8 mouse cellular contexts compared by ENCODE assay signal in genomic region chr13:71458061-71458935, GRCm38 (mm10).
A peak's percentile ranks its signal among the peaks of the same experiment; 100 is the strongest.
DNase-seq lines count a peak whose midpoint lies in the region; ATAC-seq and TF ChIP-seq lines count a peak whose summit lies in the region.

No protein-coding gene starts in this region.

- WGBS in hindbrain, postnatal 0 days, result 2% methylated on average over 25 of the region's 25 CpGs
- WGBS in small intestine, adult 2 months, result 5% methylated on average over 25 of the region's 25 CpGs

- H3K4me3 ChIP-seq in gastrocnemius, adult 2 months, result peak overlapping the region; percentile 48
- peak overlapping the region; percentile 21 for H3K4me3 ChIP-seq in hindbrain, postnatal 0 days (ENCODE audit: low read length)
- no peak overlapping the region for H3K4me3 ChIP-seq in small intestine, adult 2 months (ENCODE audit: low read depth, low read length)

- intact Hi-C loops in gastrocnemius, adult 2 months (cut with DNase I), result loop anchor here (10.0 kb wide), 1 partner anchor 497 kb away; no protein-coding TSS in a partner anchor

- TF ChIP-seq POLR2A in small intestine, adult 2 months (IDR thresholded peaks at IDR 0.05; ENCODE audit: low read depth, low read length), result no peak

- H3K4me1 ChIP-seq in hindbrain, postnatal 0 days (ENCODE audit: insufficient read depth, low read length), result no peaks in the 10 kb centered on the region
- no peaks in the 10 kb centered on the region for H3K4me1 ChIP-seq in small intestine, adult 2 months (ENCODE audit: control insufficient read depth, insufficient read depth, insufficient read length, low read length)

- H3K36me3 ChIP-seq in hindbrain, postnatal 0 days (ENCODE audit: insufficient read depth, low read length), result no peaks in the 10 kb centered on the region
- H3K36me3 ChIP-seq in small intestine, adult 2 months (ENCODE audit: control insufficient read depth, insufficient read depth, low read length), result no peaks in the 10 kb centered on the region

- no peak; the same call in 1 of the 2 replicates for TF ChIP-seq CTCF in gastrocnemius, adult 2 months (IDR thresholded peaks at IDR 0.05)
- peak; percentile 99 for TF ChIP-seq CTCF in hindbrain, postnatal 0 days (IDR thresholded peaks at IDR 0.05; ENCODE audit: low read depth)
- peak; percentile 47; the same call in 1 of the 2 replicates for TF ChIP-seq CTCF in small intestine, adult 2 months (IDR thresholded peaks at IDR 0.05; ENCODE audit: extremely low read depth, insufficient read length, insufficient replicate concordance, low read depth, low read length)

- peak overlapping the region; percentile 55 for H3K4me2 ChIP-seq in hindbrain, postnatal 0 days (ENCODE audit: low read depth, low read length)

- DNase-seq in adrenal gland, adult 2 months, result peak; percentile 70
- DNase-seq in gastrocnemius, adult 2 months, result peak; percentile 58
- peak; percentile 88 for DNase-seq in hindbrain, postnatal 0 days (ENCODE audit: low spot score)
- DNase-seq in left cerebral cortex, adult 18-20 months (ENCODE audit: low spot score in 2 of 2), result peak; percentile 60 to 74

- H3K27ac ChIP-seq in gastrocnemius, adult 2 months, result no peak overlapping the region
- H3K27ac ChIP-seq in hindbrain, postnatal 0 days, result peak overlapping the region; percentile 51; the same call in 1 of the 2 replicates
- H3K27ac ChIP-seq in small intestine, adult 2 months (ENCODE audit: insufficient read depth, low read depth, low read length), result no peak overlapping the region

- H3K9me3 ChIP-seq in hindbrain, postnatal 0 days (ENCODE audit: low read length), result no peaks in the 10 kb centered on the region

- no peaks in the 10 kb centered on the region for H3K27me3 ChIP-seq in hindbrain, postnatal 0 days (ENCODE audit: insufficient read depth, low read length)
- H3K27me3 ChIP-seq in small intestine, adult 2 months (ENCODE audit: control insufficient read depth, insufficient read depth, low read length), result no peaks in the 10 kb centered on the region

- peak; percentile 69; the same call in 1 of the 2 replicates for ATAC-seq in common myeloid progenitor, adult 5-6 weeks (replicated peaks; ENCODE audit: low read depth, poor library complexity, severe bottlenecking)
- ATAC-seq in hindbrain, postnatal 0 days, result peak; percentile 91
- ATAC-seq in megakaryocyte progenitor cell, adult 5-6 weeks (replicated peaks; ENCODE audit: poor library complexity), result peak; percentile 57
- no peak for ATAC-seq in CD4-positive, CD25-positive, alpha-beta regulatory T cell, adult 4 months

- H3K9ac ChIP-seq in hindbrain, postnatal 0 days (replicated peaks; ENCODE audit: low read length), result peak overlapping the region; percentile 24
